Mouse (Mus musculus) thymus, postnatal 10 days (tissue): ENCODE results near the gene Usb1.
A peak's percentile ranks its signal among the peaks of the same experiment; 100 is the strongest.
"Not testable (repeated sequence)": the region's sequence is repeated elsewhere in the genome, so short reads cannot be mapped to it uniquely, and the experiment has no call there.

Experiments
- DNase-seq, 2 experiments: peaks; one replicate each; pipeline ENCODE4 v3.0.0; 2021; ENCODE audit warnings: low spot score in 2 of 2

Usb1 gene

GRCm38 (mm10) chr8:95374429-95374828 is 42.3 kb downstream of the Usb1 start:
- no peak for DNase-seq

GRCm38 (mm10) chr8:95375374-95375930 is 43.4 kb downstream of the Usb1 start:
- no peak for DNase-seq

- DNase-seq: no peak
Observed at GRCm38 (mm10) chr8:95376309-95376999, 44.4 kb downstream of the Usb1 start.

DNA sequence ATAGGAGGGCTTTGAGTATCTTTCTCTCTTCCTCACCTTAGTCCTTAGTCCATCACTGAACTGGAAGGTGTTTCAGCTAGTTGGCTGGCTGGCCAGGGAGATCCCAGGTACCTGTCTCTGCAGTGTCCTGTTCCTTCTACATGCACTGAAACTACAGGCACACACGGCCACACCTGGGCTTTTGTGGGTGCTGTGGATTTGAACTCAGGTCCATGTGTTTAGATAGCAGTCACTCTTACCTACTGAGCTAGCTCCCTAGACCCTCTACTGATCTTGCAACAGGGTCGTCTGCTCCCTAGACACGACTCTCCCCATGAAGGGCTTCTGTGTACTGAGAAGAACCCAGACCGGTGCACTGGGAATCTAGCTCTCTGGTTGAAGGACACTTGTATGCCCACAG is 45.0 kb downstream of the Usb1 start:
- DNase-seq: no peak

DNA sequence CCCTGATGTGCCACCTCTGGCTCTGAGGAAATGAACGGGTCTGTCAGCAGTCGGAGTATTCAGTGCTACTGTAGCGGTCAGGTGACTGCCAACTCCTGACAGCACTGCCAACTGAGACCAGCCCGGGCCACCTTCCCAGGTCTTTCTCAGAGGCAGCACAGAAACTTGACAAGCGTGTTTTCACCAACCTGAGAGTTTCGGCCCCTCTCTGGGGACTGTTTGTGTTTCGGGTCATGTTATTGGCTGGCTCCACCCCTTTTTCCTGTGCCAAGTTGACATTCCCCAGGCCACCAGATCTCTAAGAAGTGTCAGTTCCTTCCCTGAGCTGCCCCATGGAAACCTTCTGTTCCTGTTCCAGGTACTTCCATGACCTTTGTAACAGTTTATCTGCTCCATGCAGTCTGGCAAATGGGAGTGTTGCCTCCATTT is 45.8 kb downstream of the Usb1 start:
- DNase-seq: no peak

- not testable (repeated sequence) for DNase-seq
Observed at GRCm38 (mm10) chr8:95378928-95379327, 46.8 kb downstream of the Usb1 start.

- DNase-seq: no peak
Observed at GRCm38 (mm10) chr8:95380953-95381352, 48.9 kb downstream of the Usb1 start.

DNA sequence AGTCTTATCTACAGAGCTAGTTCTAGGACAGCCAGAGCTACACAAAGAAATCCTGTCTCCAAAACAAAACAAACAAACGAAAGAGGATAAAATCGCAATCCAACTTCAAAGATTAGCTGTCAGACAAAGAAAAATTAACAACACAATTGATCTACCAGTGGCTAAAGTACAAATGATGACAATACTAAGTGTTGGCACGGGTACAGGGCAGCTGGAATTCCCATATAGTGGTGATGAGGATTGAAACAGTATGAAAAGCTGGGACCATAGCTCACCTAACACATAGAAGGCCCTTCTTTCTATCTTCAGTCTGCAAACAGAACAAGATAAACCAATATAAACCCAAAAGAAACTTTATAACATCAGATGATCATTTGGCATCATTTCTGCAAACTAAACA is 49.5 kb downstream of the Usb1 start:
- no peak for DNase-seq

DNA sequence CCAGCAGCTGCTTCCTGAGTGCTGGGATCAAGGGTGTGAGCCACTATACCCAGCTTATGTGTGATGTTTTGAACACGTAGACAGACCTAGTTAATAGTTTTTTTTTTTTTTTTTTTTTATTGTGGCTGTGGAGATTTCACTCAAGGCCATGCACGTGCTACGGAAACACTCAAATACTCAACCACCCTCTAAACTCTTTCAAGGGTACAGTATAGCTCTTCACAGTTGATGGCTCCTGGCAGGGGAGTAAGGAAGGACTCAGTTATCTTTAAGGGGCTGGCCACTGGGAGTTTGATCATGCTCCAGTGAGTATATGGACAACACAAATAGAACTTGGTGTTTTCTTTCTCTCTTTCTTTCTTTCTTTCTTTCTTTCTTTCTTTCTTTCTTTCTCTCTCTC is 52.4 kb downstream of the Usb1 start:
- DNase-seq: no peak

GRCm38 (mm10) chr8:95386037-95386436 is 54.0 kb downstream of the Usb1 start:
- DNase-seq: no peak

DNA sequence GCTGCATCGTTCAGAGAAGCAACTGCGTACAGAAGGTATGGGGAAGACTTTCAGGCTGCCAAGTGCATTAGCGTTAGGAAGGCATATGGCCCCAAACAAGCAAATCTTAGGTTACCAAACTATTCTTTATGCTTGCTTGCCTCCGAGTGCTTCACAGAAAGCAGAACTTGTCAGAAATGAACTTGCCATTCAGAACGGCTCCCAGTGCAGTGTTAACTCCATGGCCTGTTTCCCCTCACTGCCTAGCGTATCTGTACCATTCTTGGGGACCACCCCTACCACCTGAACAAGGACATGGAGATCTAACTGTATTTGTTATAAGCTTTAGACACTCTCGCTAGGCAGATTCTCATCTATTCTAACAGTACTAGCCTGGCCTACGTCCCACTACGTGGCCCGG is 55.1 kb downstream of the Usb1 start:
- DNase-seq: no peak

DNA sequence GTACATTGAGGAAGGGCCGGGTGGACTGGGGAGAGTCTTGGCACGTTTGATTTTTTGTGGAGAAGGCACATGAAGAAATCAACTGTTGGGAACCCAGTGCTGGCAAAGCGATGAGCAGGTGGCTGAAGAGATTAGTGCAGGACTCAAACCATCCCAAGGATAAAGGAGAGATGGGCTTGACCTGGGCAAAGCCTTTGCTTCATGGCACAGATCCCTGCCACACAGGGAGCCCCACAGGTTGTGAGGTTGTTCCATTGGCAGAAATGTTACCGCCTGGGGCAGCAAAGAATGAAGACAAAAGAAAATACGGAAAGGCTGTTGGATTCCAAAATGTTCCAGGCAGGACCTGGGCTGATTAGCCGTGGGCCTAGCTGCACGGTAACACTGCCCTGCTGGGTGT is 55.9 kb downstream of the Usb1 start:
- DNase-seq: no peak

- peak in 1 of 2 experiments; percentile 33 for DNase-seq
Observed at GRCm38 (mm10) chr8:95390312-95390711, 58.2 kb downstream of the Usb1 start.

DNA sequence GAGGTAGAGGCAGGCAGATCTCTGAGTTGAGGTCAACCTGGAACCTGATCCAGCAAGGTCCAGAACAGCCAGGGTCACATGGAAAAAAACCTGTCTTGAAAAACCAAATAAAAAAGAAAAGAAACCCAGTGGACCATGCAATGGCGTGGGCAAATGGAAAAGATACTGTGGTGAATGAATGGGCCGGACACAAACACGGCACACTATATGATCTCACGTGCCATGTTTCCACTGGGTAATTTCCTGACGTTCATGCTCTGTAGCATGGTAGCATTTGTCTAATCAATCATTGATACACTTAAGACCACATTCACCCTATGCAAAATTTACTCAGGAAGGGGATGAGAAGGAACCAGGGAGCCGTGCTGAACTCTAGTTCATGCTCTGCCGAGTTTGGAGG is 59.0 kb downstream of the Usb1 start:
- no peak for DNase-seq

DNA sequence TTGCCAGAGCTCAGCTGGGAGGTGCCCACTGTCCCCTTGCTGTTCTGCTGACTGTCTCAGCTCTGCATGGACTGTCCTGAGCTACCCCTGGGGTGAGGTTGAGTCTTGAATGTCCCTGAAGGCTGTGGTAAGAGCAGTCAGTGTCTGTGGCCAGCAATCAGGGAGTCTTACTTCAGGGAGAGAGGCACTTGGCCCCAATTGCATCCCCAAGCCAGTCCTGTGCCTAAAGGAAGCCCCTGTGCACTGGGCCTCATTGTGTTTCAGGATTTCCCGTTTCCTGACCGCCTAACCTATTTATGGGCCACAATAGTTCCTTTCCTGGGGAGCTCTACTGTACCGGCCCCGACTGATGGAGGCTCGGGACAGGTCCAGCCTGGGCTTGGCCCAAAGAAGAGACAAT is 60.5 kb downstream of the Usb1 start:
- no peak for DNase-seq

DNA sequence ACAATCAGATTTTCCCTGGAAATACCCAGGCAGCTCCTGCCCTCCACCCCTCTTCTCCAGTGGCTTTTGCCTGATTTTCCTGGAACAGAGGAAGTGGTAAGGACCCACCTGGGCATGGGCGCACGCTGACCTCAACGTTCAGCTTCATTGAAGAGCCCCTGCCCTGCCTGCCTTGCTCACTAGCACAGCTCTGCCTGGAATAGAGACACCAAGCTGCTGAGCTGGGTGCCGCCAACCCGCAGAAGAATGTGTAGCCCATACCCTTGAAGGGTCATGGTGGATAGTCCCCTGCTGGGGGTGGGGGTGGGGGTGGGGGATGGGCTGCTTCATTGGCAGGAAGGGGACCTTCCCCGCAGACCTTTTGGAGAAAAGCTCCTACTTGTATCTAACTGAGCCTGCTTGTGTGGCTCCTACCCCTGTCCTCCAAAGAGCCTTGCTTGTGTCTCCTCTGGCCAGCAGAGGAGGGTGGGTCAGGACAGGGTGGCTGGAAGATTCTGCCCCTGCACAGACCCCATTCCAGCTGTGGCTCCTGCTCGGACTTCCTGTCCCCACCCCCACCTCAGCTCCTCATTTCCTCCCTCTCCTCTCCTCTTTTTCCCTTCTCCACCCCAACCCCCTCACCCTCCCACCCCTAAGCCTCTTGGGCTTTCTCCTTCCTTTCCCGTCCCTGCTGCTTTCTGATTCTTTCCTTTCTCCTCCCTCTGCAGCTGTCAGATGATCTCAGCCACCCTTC is 63.3 kb downstream of the Usb1 start:
- no peak for DNase-seq

DNA sequence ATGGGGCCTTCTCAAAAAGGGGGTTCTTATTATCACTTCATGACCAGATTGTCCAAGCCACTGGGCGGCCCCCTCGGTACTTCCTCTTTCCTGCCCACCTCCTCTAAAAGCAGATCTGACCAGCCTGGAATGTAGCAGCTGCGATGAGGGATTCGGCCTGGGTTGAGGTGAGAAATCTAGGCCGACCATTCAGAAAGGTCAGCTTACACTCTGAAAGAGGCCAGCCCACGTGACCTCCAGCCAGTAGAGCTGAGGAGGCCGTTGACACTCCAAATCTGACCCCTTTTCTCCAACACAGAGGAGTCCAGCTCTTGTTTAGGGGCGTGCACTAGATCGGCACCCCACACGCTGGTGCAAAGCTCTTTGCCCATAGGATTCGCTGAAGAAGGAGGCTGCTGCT is 64.7 kb downstream of the Usb1 start:
- no peak for DNase-seq
